Mouse (Mus musculus) heart, postnatal 25 days (tissue): Measurements from ENCODE around the gene Mcu. TPM values are rescaled to one million over a fixed set of nuclear protein-coding genes. Genes with fewer than 3 reads are reported as not detected.

ENCODE experiments used
- DNase-seq: peaks from one replicate; pipeline ENCODE4 v3.0.0; 2022; ENCODE audit warnings: low spot score
- intact Hi-C: fragments of 180-260 bp; cut with DNase I; formaldehyde crosslinking; loops from one replicate; pipeline ENCODE4 v1.15.1; 2025
- total RNA-seq, 2 experiments: library from RNA; stranded (reverse); gene quantifications; 2 replicates each; pipeline ENCODE4 v1.2.3; 2021

Gene Mcu
- total RNA-seq, 2 experiments from 2014 or later, result 21.3 to 22.6 TPM

- intact Hi-C loops, result no loop called here
- no peak for DNase-seq
These were observed 109.8 kb downstream of the Mcu start for GRCm38 (mm10) chr10:59506711-59507110.

- intact Hi-C loops, result loop anchor here (5.0 kb wide), 1 partner anchor 113 kb away; the partner anchor contains the start of genes Gm10322 and Mcu
- DNase-seq, result no peak
These were observed 112.2 kb downstream of the Mcu start for GRCm38 (mm10) chr10:59504291-59504690.

GRCm38 (mm10) chr10:59503433-59504210 lies 112.9 kb downstream of the Mcu start:
- peak; percentile 56 for DNase-seq
- intact Hi-C loops, result loop anchor here (5.0 kb wide), 1 partner anchor 114 kb away; the partner anchor contains the start of genes Gm10322 and Mcu

- DNase-seq, result no peak
- intact Hi-C loops, result loop anchor here (5.0 kb wide), 1 partner anchor 115 kb away; the partner anchor contains the start of genes Gm10322 and Mcu
These were observed 114.1 kb downstream of the Mcu start for GRCm38 (mm10) chr10:59502381-59502780.

- intact Hi-C loops, result loop anchor here (5.0 kb wide), 1 partner anchor 116 kb away; the partner anchor contains the start of genes Gm10322 and Mcu
- DNase-seq, result no peak
These were observed 114.7 kb downstream of the Mcu start for GRCm38 (mm10) chr10:59501761-59502160.

- no peak for DNase-seq
- intact Hi-C loops, result loop anchor here (5.0 kb wide), 1 partner anchor 117 kb away; the partner anchor contains the start of genes Gm10322 and Mcu
These were observed 116.3 kb downstream of the Mcu start for GRCm38 (mm10) chr10:59500225-59500624.

- intact Hi-C loops, result loop anchor here (5.0 kb wide), 1 partner anchor 40 kb away; no protein-coding TSS in a partner anchor
- no peak for DNase-seq
These were observed 119.5 kb downstream of the Mcu start for GRCm38 (mm10) chr10:59497019-59497418.

GRCm38 (mm10) chr10:59494917-59495316 lies 121.6 kb downstream of the Mcu start:
- intact Hi-C loops, result loop anchor here (5.0 kb wide), 3 partner anchors 42 to 367 kb away; partner anchors contain the start of gene Micu1
- no peak for DNase-seq

GRCm38 (mm10) chr10:59494044-59494443 lies 122.4 kb downstream of the Mcu start:
- intact Hi-C loops, result loop anchor here (5.0 kb wide), 2 partner anchors 208 to 368 kb away; partner anchors contain the start of gene Micu1
- peak; percentile 17 for DNase-seq

- no peak for DNase-seq
- intact Hi-C loops, result loop anchor here (2.0 to 5.0 kb wide), 3 partner anchors 211 to 371 kb away; partner anchors contain the start of gene Micu1
These were observed 125.6 kb downstream of the Mcu start for GRCm38 (mm10) chr10:59490920-59491319.

- DNase-seq, result no peak
- intact Hi-C loops, result no loop called here
These were observed 127.1 kb downstream of the Mcu start for GRCm38 (mm10) chr10:59489411-59489810.

GRCm38 (mm10) chr10:59487351-59487750 lies 129.1 kb downstream of the Mcu start:
- intact Hi-C loops, result no loop called here
- no peak for DNase-seq

GRCm38 (mm10) chr10:59484318-59484717 lies 132.2 kb downstream of the Mcu start:
- DNase-seq, result no peak
- intact Hi-C loops, result no loop called here

GRCm38 (mm10) chr10:59481381-59481780 lies 135.1 kb downstream of the Mcu start:
- intact Hi-C loops, result no loop called here

GRCm38 (mm10) chr10:59470451-59470850 lies 146.0 kb downstream of the Mcu start:
- intact Hi-C loops, result no loop called here
- DNase-seq, result peak; percentile 44

More at GRCm38 (mm10) chr10:59481381-59481780, 135.1 kb downstream of the Mcu start:
- DNase-seq, result no peak

- DNase-seq, result no peak
- intact Hi-C loops, result no loop called here
These were observed 149.2 kb downstream of the Mcu start for GRCm38 (mm10) chr10:59467297-59467696.

- intact Hi-C loops, result no loop called here
- no peak for DNase-seq
These were observed 149.9 kb downstream of the Mcu start for GRCm38 (mm10) chr10:59466626-59467025.

- intact Hi-C loops, result no loop called here
- DNase-seq, result no peak
These were observed 150.9 kb downstream of the Mcu start for GRCm38 (mm10) chr10:59465546-59465945.

- DNase-seq, result no peak
- intact Hi-C loops, result no loop called here
These were observed 154.2 kb downstream of the Mcu start for GRCm38 (mm10) chr10:59462307-59462706.

- no peak for DNase-seq
- intact Hi-C loops, result no loop called here
These were observed 156.7 kb downstream of the Mcu start for GRCm38 (mm10) chr10:59459767-59460166.

GRCm38 (mm10) chr10:59454631-59455030 lies 161.9 kb downstream of the Mcu start:
- intact Hi-C loops, result loop anchor here (5.0 kb wide), 2 partner anchors 363 to 408 kb away; no protein-coding TSS in a partner anchor
- DNase-seq, result no peak
